Mouse (Mus musculus) right cerebral cortex, postnatal 10 days (tissue): ENCODE measurements around the gene Susd5.

Source experiments
- DNase-seq, 2 experiments: peaks; one replicate each; pipeline ENCODE4 v3.0.0; 2021; ENCODE audit warnings: low spot score in 2 of 2

The Susd5 gene

DNA sequence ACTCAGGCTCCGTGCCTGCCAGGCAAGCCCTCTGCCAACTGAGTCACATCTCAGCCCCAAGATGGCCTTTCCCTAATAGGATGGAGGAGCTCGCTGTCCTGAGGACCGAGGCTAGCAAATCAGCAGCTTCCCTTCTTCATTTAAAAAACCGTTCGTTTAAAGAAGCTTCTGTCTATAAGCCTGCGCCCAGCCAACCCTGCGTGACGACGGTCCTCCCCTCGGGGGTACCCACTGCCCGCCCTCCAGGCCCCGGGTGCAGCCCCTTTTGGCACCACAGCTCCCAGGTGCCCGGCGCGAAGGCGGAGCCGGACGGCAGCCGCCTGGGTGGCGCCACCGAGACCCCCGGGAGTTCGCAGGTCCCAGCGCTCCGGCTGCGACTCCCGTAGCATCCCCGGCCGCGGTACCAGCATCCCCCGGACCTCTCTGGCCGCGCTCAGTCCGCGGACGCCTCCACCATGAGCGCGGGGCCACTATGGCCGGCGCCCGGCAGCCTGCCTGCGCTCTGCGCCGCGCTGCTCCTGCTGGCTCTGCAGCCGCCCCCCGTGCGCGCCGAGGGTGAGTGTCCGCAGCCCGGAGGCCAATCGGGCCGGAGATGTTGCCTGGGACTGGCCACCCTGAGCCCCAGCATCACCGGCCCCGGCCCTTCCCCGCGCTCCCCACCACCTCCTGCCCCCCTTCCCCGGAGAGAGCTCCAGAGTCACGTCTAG, at the start of gene Susd5:
Gene Susd5 (plus strand): TSS at position 51 of the 707 bp plus-strand sequence.
- peak in 1 of 2 experiments; percentile 42 for DNase-seq

DNA sequence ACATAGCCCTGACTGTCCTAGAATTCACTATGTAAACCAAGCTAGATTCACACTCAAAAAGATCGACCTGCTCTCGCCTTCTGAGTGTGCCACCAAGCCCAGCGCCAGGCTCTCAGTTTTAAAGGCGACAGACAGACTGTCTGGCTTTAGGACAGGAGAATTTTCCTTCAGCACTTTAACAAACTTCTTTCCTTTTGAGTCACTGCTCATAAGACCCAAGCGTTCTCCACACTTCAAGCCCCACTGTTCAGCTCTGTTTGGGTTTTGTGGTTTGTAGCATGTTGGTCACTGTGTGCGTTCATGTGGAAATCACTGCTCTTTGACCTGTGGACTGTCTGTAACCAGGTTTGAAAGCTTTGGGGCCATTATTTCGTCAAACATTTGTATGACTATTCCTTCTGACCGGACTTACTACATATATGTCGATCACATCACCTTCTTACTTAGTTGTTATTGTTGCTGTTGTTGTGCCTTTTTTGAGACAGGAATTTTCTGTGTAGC, 49.0 kb upstream of the Susd5 start:
- no peak for DNase-seq

DNA sequence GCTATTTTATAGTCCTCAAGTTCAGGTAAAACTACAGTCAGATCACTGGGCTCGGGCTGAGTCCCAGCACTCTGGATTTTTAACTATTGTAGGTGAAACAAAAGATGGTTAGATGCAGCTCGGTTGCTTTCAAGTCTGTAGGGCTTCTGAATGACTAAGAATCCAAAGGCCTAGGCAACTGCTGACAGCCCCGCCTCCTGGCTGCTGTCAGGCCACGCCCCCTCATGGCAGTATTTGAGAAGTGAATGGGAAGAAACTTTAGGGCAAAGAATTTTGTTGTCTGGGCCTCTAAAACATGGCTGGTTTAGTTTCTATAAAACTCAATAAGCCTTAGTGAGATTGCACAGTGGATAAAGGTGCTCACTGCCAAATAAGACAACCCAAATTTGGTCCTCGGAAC, 47.4 kb upstream of the Susd5 start:
- no peak for DNase-seq

DNA sequence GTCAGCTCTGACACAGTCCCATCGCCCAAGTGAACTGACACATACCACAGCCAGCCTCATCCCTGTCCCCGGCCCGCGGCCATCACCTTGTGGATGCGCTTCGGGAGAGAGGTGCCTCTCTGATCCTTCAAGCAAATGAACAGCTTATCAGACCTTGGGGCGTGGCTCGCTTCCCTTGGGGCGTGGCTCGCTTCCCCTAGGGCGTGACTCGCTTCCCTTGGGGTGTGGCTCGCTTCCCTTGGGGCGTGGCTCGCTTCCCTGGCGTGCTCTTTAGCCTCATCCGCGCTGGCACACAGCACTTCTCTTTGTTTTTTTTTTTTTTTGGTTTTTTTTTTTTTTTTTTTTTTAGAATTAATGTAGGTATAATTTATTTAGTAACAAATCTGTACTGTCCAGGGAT, 45.7 kb upstream of the Susd5 start:
- no peak for DNase-seq

DNA sequence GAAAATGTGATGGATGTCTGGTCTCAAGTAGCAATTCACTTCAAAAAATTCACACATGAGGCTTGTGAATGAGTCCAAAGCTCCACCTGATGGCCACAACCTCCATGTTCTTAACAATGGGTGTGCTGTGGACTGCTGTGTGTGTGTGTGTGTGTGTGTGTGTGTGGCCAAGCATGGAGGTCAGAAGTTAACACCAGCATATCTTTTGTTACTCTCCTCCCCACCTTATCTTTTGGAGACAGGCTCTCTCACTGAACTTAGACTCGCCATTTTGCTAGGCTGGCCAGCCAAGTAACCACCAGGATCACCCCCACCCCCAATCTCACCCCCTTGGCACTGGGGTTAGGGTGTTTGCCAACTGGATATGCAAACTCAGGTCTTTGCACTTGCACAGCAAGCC, 42.9 kb upstream of the Susd5 start:
- no peak for DNase-seq

DNA sequence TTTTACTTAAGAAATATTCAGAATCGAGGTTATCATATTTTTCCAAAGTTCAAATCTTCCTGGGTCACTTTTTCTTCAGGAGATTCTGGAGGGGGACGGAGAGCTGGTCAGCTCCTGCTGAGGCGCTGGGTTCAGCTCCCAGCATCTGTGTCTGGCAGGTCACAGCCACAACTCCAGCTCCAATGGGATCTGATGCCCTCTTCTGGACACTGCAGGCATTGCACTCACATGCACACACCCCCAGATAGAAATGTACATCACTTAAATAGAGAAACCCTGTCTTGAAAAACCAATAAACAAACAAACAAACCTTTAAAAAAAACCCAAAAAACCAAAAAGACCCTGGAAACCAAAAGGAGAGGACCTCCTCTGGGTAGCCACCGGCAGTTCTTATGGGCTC, 41.2 kb upstream of the Susd5 start:
- DNase-seq = no peak

DNA sequence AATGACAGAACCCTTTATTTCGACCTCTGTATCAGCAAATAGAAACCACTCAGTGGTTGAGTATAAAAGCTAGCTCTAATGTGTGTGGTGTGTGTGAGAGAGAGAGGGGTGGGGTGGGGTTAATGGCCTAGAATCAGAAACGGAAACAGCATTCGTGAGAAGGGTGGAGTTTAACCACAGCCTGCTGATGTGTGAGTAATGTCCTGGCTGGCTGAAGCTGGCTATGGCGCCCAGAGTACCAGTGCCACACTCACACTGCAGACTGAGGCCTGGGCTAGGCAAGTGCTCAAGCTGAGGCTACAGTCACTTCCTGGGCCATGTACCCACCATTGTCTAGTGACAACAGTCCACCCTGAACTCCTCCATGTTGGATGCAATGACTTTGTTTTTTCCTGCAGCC, 40.5 kb upstream of the Susd5 start:
- DNase-seq = no peak

DNA sequence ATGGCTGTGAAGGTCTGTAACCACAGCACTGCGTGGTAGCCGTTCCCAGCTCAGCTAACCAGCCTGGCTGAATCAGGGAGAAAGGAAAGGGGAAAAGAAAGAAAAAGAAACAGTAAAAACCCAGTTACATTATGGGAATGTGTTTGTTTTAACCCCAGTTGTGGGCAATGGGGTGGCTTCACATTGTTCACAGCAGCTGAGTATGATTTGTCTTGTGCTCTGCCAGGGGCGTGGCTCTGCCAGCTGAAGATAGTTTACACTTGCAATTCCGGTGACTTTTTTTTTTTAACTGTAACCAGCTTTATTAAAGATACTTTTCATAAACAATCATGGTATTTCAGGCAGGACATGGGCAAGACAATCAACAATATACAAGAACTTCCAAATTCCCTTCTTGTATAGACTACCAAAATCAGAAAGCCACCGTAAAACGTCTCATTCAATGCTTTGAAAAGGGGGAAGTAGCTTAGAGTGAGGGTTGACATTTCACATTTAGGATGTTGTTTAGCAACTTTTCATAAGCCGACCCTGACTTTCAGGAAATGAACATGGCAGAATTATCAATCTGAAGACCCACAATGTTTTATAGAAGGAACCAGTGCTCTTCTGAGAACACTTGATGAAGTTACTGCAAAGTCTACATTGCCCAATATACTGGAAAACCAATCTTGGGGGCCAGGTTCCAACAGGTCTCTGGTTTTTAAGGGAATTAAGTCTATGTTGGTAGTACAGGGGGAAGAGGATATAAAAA, 37.8 kb upstream of the Susd5 start:
- DNase-seq = no peak

DNA sequence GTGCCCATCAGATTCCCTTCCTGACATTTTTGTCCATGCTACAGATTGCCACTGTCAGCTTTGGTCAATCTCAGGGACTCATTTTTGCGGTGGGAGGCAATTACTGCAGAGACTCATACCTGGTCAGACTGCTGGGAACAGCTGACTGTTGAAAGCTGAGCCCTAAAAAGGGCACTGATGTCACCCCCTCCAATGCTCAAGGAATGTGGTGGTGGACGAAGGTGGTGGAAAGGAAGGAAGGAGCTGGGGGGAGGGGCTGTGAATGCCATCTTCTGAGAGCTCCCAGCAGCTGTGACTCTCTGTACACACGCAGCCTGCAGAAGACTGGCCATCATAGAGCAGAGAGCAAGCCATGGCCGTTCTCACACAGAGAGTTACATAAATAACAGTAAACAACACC, 34.8 kb upstream of the Susd5 start:
- DNase-seq = no peak

DNA sequence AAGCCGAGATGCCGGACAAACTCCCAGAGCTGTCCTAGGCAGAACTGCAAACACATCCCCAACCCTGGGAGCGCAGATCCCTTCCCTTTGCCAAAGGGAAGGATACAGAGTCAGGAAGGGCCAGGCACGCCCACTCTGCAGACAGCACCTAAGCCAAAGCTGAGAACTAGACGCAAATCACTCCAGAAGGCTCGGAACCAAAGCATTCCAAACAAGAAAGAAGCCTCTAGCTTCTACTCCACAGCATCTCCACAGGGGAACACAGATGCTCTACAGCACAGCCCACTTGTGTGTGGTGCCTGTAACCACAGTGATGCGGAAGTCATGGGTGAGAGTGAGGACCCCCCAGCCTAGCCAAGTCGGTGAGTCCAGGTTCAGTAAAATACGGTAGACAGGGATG, 31.8 kb upstream of the Susd5 start:
- no peak for DNase-seq

DNA sequence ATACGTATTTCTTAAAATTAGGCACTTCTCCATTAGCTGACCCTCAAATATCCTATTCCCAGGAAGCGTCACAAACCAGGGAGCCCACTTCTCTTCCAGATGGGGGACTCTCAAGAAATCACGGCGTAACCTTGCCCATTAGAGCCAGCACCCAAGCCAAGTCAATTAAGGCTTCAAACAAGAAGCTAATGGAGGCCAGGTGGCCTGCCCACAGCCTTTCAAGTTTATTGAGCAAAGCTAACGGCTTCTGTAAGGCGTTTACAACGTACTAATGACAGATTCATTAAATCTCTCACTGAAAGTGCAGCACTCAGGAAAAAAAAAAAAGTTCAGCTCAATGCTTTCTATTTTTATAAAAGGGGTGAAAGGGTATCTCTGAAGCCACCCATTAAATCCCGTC, 31.1 kb upstream of the Susd5 start:
- DNase-seq = no peak

DNA sequence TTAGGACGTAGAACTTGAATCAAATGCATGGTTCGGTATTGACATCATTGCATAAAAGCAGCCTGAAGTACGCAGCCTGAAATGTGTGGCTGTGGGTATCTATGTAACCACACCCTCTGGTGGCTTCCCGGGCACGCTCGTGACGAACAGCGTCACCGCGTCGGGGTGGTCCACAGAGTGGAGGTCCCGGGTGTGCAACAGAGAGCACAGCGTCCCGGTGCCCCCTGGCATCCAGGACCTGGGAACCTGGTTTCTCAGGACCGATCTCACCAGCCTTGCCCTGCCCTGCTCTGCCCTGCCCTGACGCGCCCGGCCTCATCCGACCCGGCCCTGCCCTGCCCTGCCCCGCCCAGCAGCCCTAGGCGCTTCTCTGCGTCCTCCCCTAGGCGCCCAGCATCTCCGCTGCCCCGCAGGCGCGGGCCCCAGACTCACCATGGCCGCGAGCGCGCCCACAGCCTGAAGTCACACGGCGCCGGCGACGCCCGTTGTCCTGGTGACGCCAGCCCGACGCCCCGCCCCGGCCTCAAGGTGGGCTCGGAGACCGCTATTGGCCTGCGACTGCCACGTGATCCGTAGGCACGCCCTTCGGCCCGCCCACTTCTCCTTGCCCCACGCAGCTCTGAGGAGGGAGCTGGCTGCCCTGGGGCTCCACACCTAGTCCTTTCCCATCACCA, 30.5 kb upstream of the Susd5 start:
- peak; percentile 94 to 95 for DNase-seq

DNA sequence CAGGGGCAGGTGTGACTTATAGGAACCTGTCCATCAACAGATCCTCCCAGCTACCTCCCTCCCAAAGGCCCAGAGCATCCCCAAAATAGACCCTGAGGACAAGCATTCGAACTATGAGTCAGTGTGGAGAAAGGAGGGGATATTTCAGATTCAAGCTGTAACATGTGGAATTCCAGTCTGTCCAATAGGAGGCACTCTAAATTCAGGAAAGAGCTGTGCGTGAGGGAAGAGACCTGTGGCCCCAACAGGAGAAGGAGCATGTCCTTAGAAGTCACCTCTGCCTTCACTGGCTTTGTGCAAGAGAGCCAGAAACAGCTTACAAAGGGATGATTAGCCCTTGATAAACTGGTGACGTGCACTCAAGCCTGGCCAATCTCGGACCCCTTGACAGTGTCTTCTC, 16.0 kb upstream of the Susd5 start:
- no peak for DNase-seq

DNA sequence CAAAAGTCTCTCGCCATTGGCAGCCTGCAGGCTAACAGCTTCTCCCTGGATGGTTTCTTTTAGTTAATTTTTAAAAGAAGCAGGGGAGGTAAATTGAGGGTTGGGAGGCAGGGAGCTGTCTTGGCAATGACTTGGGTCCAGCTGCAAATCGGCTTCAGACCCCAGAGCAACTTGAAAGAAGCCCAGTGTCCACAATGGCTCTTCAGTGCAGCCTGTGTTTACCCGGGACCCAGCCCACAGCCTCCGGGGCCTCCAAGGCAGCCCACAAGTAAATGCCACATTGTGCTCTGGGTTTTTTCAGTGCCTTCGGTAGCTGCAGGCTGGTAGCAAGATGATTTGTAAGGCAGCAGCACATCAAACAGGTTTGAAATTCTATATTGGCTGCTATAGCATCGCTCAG, 14.4 kb upstream of the Susd5 start:
- DNase-seq = peak; percentile 62 to 65

DNA sequence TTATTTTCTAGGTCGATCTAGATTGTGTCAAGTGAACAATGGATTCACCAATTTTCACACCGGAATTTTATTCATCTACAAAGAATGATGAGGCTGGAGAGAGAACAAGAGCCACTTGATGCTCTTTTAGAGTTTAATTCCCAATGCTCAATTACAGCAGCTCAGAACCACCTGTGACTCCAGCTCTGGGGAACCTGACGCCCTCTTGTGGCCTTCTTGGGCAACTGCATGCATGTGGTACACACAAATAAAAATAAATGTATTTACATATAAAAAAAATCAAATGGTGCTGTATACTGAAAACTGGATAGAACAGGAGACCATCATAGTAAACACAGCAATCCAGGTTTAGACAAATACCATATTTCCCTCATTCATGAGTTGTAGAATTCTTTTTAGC, 12.5 kb upstream of the Susd5 start:
- no peak for DNase-seq

DNA sequence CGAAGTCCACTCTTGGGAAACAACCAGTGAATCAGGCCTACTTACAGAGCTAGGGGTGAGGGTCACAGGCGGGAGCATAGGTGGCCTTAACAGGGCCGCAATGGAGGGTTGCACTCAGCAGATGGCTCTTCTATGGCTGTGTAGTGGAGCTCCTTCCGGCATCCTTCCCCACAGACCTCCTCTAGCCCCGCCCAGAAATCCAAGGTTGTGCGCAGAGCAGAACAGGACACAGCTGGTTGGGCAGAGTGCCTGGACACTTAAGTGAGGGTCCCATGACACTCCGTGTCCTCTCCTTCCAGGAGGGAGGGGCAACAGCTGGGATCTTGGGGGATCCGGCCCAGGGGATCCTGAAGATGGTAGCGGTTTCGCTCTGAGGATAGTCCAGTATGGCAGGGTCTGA, 10.9 kb upstream of the Susd5 start, which contains the start of gene Fbxl2:
Gene Fbxl2 (minus strand): TSS at position 164 of the 400 bp plus-strand sequence.
- DNase-seq = no peak

DNA sequence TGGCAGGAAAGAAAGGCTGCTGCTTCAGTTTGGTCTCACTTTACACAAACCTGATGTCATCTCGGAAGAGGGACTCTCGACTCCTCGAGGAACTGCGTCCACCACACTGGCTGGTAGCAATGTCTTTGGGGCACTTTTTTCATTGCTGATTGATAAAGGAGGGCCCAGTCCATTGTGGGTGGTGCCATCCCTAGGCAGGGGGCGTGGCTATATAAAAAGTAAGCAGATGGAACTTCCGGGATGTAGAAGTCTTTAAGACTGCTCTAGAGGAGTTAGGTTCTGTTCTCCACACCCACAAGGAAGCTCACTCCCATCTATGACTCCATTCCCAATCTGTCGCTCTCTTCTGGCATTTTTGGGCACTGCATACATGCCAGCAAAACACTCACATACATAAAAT, 10.3 kb upstream of the Susd5 start:
- no peak for DNase-seq

DNA sequence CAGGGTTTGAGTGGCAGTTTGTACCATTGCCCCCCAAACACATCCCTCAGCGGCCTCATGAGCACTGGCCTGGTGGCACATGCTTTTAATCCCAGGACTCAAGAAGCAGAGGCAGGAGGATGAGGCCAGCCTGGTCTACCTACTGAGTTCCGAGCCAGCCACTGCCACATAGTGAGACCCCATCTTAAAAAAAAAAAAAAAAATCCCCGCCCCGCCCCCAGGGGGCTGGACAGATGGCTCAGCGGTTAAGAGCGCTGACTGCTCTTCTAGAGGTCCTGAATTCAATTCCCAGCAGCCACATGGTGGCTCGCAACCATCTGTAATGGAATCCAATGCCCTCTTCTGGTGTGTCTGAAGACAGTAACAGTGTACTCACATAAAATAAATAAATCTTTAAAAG, 6.8 kb upstream of the Susd5 start:
- DNase-seq = no peak

DNA sequence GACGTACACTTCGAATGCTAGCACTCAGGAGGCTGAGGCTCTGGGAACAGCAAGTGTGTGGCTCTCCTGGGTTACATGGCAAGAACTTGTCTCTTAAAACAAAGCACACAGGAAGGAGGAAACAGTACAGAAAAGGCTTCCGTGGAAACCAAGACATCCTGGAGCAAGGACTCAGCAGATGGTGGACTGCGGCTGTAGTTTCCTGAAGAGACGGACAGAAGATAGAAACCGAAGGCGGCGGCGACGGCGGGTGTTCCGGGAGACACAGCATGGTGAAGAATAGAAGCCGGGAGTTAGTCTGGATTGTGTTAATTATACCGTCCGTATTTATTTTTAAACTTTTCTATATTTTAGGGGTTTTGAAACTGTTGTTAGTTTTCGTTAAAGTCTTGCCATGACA, 6.2 kb upstream of the Susd5 start:
- peak; percentile 78 to 86 for DNase-seq

DNA sequence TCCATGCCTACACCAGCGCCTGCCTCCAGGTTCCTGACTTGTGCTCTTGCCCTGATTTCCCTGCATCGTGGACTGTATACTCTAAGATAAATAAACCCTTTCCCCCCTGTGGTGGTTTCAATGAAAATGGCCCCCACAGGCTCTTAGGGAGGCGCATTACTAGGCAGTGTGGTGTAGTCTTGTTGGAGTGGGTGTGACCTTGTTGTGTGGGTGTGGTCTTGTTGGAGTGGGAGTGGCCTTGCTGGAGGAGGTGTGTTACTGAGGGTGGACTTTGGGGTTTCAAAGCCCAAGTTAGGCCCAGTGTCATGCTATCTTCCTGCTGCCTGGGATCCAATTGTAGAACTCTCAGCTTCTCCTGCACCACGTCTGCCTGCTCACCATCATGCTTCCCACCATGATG, 4.9 kb upstream of the Susd5 start:
- no peak for DNase-seq

DNA sequence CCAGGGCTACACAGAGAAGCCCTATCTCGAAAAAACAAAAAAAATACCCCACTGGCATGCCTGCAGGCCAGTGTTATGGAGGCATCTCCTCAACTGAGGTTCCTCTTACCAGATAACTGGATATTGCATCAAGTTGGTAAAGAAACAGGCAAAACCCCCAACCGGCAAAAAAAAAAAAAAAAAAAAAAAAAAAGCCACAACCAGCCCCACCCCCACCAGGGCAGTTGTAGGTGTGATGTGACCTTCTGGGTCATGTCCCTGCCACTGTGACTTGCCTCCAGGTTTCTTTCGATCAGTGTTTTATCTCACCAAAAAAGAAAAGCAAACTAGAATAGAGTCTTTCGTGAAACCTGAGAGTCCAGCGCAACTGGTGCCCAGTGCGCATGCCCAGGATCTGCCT, 4.1 kb upstream of the Susd5 start:
- DNase-seq = no peak

DNA sequence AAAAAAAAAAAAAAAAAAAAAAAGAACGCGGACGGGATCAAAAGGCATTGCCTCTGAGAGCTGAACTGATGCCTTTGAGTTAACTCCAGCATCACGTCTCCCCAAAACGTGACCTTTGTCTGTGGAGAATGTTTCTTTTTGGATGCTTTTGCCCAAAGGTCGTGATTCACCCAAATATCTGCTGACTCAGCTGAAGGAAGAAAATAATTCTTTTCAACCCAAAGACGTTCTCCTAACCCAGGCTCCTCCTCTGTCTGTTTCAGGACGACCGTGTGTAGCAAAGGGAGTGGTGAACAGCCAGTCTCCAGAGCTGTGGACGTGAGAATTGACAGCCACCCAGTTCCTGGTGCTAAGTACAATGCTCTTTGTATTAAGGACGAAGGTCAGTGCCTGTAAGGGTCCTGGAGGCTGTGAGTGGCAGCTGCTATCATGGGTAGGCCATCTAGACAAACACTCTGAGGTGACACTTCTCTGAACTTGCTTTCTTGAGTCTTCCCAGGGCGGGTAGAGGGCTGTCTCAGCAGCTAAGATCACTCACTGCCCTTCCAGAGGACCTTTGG, 11.6 kb downstream of the Susd5 start:
- no peak for DNase-seq
